Comparison of ENCODE assay signal across 14 mouse cellular contexts in genomic region chr19:57658111-57659091, GRCm38 (mm10). TPM values are rescaled to one million over a fixed set of nuclear protein-coding genes. Genes with fewer than 3 reads are reported as not detected.
DNase-seq lines count a peak whose midpoint lies in the region; ATAC-seq and TF ChIP-seq lines count a peak whose summit lies in the region.
"Had no signal": no experiment of that assay in that cellular context is flagged by ENCODE, and none has a peak within 500 bp of the region (broad histone marks: within the 10 kb centered on the region; RNA-seq: fewer than 3 reads in every experiment).

No protein-coding gene starts in this region.

- TF ChIP-seq EP300 in ES-Bruce4 (IDR thresholded peaks at IDR 0.05; ENCODE audit: insufficient read depth, low read depth, low read length), result peak; percentile 69; the same call in 1 of the 2 replicates
- no peak for TF ChIP-seq EP300 in liver, postnatal 0 days (IDR thresholded peaks at IDR 0.05; ENCODE audit: low read depth)

- H3K9me3 ChIP-seq in ES-Bruce4 (replicated peaks; ENCODE audit: control insufficient read depth, insufficient read depth, low read length, poor library complexity, severe bottlenecking), result no peaks in the 10 kb centered on the region
- no peaks in the 10 kb centered on the region for H3K9me3 ChIP-seq in heart, embryonic 14.5 days (ENCODE audit: control insufficient read depth, low read length)
- H3K9me3 ChIP-seq in liver, postnatal 0 days (ENCODE audit: low read length), result no peaks in the 10 kb centered on the region
- H3K9me3 ChIP-seq: embryonic facial prominence, embryonic 10.5 days; forebrain, embryonic 13.5 days; megakaryocyte, embryonic 14.5 days had no signal

- H3K27me3 ChIP-seq in ES-Bruce4 (ENCODE audit: control insufficient read depth, insufficient read depth, low read length, poor library complexity, severe bottlenecking), result no peaks in the 10 kb centered on the region
- H3K27me3 ChIP-seq in heart, embryonic 14.5 days (ENCODE audit: control insufficient read depth, insufficient read depth, low read length), result no peaks in the 10 kb centered on the region
- no peaks in the 10 kb centered on the region for H3K27me3 ChIP-seq in liver, postnatal 0 days (ENCODE audit: insufficient read depth, low read length)
- H3K27me3 ChIP-seq: forebrain, embryonic 13.5 days had no signal

- no peak for TF ChIP-seq CTCF in ES-Bruce4 (IDR thresholded peaks at IDR 0.05; ENCODE audit: low read depth, low read length)
- TF ChIP-seq CTCF in liver, postnatal 0 days (IDR thresholded peaks at IDR 0.05; ENCODE audit: low read depth), result no peak

- WGBS in heart, embryonic 14.5 days, result 78% methylated on average over 8 of the region's 8 CpGs
- WGBS in liver, postnatal 0 days (ENCODE audit: insufficient replicate concordance), result 57% methylated on average over 8 of the region's 8 CpGs

- peaks cover 5% of the 10 kb centered on the region for H3K36me3 ChIP-seq in ES-Bruce4 (ENCODE audit: control insufficient read depth, insufficient read depth, low read length, poor library complexity, severe bottlenecking)
- peaks cover 27% of the 10 kb centered on the region for H3K36me3 ChIP-seq in heart, embryonic 14.5 days (ENCODE audit: control insufficient read depth, insufficient read depth, low read length)
- peaks cover 24% of the 10 kb centered on the region; the same call in 1 of the 2 replicates for H3K36me3 ChIP-seq in liver, postnatal 0 days (replicated peaks; ENCODE audit: insufficient read depth, low read length)

- no peak overlapping the region for H3K4me2 ChIP-seq in heart, embryonic 14.5 days (ENCODE audit: low read length)
- no peak overlapping the region for H3K4me2 ChIP-seq in liver, postnatal 0 days (ENCODE audit: low read depth, low read length)
- H3K4me2 ChIP-seq: forebrain, embryonic 13.5 days had no signal

- peaks cover 3% of the 10 kb centered on the region for H3K4me1 ChIP-seq in ES-Bruce4 (ENCODE audit: control insufficient read depth, insufficient read depth, low read length)
- peaks cover 0 to 4% of the 10 kb centered on the region in 2 experiments; a peak in 1 of 4 replicates for H3K4me1 ChIP-seq in heart, embryonic 14.5 days (ENCODE audit: control insufficient read depth in 2 of 2, insufficient read depth in 2 of 2, low read length in 2 of 2)
- no peaks in the 10 kb centered on the region for H3K4me1 ChIP-seq in liver, postnatal 0 days (ENCODE audit: insufficient read depth)
- H3K4me1 ChIP-seq: embryonic facial prominence, embryonic 10.5 days; forebrain, embryonic 13.5 days had no signal

- no peak overlapping the region for H3K4me3 ChIP-seq in ES-Bruce4 (ENCODE audit: low read depth, low read length)
- H3K4me3 ChIP-seq in heart, embryonic 14.5 days (ENCODE audit: control insufficient read depth in 1 of 2, insufficient read depth in 1 of 2, low read depth in 1 of 2, low read length in 2 of 2), result no peak overlapping the region
- H3K4me3 ChIP-seq in liver, postnatal 0 days (ENCODE audit: low read depth, low read length), result no peak overlapping the region
- H3K4me3 ChIP-seq: embryonic facial prominence, embryonic 10.5 days; forebrain, embryonic 13.5 days; megakaryocyte, embryonic 14.5 days had no signal

- DNase-seq in kidney, adult 9 months, result peak; percentile 33
- DNase-seq in kidney, postnatal 10 days, result no peak
- peak; percentile 26 for DNase-seq in liver, postnatal 0 days
- no peak for DNase-seq in frontal cortex, postnatal 36 days (ENCODE audit: low spot score in 2 of 2)
- no peak for DNase-seq in urinary bladder, postnatal 36 days (ENCODE audit: low spot score in 2 of 2)
- no peak for DNase-seq in ovary, adult 18-20 months (ENCODE audit: low spot score)
- DNase-seq: adrenal gland, adult 2 months; cerebellum, adult 11-12 months had no signal

- H3K9ac ChIP-seq in ES-Bruce4 (ENCODE audit: low read depth, poor library complexity, severe bottlenecking), result no peak overlapping the region
- H3K9ac ChIP-seq in heart, embryonic 14.5 days (ENCODE audit: low read length), result no peak overlapping the region
- H3K9ac ChIP-seq in liver, postnatal 0 days (replicated peaks), result no peak overlapping the region
- H3K9ac ChIP-seq: forebrain, embryonic 13.5 days had no signal

- H3K27ac ChIP-seq in ES-Bruce4 (ENCODE audit: insufficient read depth, low read length), result no peak overlapping the region
- peak overlapping the region; percentile 19 to 44; a peak in 2 of 4 replicates for H3K27ac ChIP-seq in heart, embryonic 14.5 days (replicated peaks in 1 of 2; ENCODE audit: control insufficient read depth in 1 of 2, insufficient read depth in 1 of 2, low read depth in 2 of 2, low read length in 2 of 2)
- no peak overlapping the region; the same call in 1 of the 2 replicates for H3K27ac ChIP-seq in liver, postnatal 0 days (ENCODE audit: low read depth)
- H3K27ac ChIP-seq: embryonic facial prominence, embryonic 10.5 days; forebrain, embryonic 13.5 days had no signal

- no peak for TF ChIP-seq POLR2A in ES-Bruce4 (IDR thresholded peaks at IDR 0.05; ENCODE audit: insufficient read depth, low read length)

- ATAC-seq in heart, embryonic 14.5 days (ENCODE audit: insufficient number of reproducible peaks, insufficient read depth, low FRiP score, low read depth), result no peak
- ATAC-seq in liver, postnatal 0 days, result peak; percentile 36
- ATAC-seq: forebrain, embryonic 13.5 days; intestine, postnatal 0 days had no signal

RNA-seq across cellular contexts. Expression of gene Atrnl1, which starts 47.6 kb away (rescaled TPM):
- polyA plus RNA-seq in ES-Bruce4 (2011; ENCODE audit: insufficient read depth, insufficient read length, low read depth, missing spikeins), result 10.9 and 12.3 TPM in 2 replicates
- 4.2 and 5.0 TPM in 2 replicates for polyA plus RNA-seq in heart, embryonic 14.5 days (2014; fragmentation: Nextera tagmentation; extraction: Ambion mirVana)
- 0.70 and 0.71 TPM in 2 replicates for polyA plus RNA-seq in liver, postnatal 0 days (2015; fragmentation: Nextera tagmentation; extraction: Ambion mirVana)

Comparison
In these comparisons a context has a peak if more than half of its experiments do, and no peak if none do; other contexts are left out.
1. DNase-seq: peak in kidney, adult 9 months (single experiment) and liver, postnatal 0 days (single experiment); none in kidney, postnatal 10 days (single experiment), frontal cortex, postnatal 36 days (0 of 2), urinary bladder, postnatal 36 days (0 of 2) and ovary, adult 18-20 months (single experiment).
2. H3K27ac ChIP-seq: peak in heart, embryonic 14.5 days (2 of 2); none in ES-Bruce4 (single experiment) and liver, postnatal 0 days (single experiment).